Mouse (Mus musculus): Measurements from ENCODE around the gene Cacnb2.

Gene Cacnb2

DNA sequence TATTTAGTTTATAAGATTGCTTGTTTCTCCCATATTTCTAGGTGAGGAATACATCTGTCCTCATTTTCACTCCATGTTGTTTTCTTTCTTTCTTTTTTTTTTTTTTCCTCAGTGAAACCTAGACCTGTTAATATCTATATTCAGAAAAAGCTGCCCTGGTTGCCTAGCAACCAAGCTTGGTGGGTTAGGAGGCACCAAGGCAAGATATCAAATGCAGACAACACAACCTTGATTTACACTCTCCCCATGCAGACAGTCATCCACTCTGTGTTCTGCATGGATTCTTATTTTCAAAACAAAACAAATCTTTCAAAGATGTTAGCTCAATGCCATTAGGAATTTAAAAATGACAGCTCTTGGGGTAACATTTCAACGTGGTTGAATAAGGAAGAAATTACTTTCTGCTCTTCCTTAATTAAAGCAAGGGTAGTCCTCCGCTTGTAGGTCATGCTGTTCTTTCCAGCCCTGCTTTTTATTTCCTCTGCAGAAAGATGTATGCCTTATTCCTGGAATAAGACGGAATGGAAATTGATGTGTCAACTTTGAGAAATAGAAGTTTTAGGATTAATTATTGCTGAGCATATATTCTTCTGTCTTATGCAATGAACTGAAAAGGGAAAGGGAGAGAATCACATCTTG is 172.1 kb downstream of the Cacnb2 start:
- DNase-seq (ENCODE audit: low read depth, low spot score) = no peak
- Histone ChIP-seq H3K27me3 (ENCODE audit: control insufficient read depth, insufficient read depth, low read length, poor library complexity, severe bottlenecking) (no peaks in the 10 kb centered on the region), H3K36me3 (ENCODE audit: control insufficient read depth, insufficient read depth, low read length, poor library complexity, severe bottlenecking) (no peaks in the 10 kb centered on the region)

DNA sequence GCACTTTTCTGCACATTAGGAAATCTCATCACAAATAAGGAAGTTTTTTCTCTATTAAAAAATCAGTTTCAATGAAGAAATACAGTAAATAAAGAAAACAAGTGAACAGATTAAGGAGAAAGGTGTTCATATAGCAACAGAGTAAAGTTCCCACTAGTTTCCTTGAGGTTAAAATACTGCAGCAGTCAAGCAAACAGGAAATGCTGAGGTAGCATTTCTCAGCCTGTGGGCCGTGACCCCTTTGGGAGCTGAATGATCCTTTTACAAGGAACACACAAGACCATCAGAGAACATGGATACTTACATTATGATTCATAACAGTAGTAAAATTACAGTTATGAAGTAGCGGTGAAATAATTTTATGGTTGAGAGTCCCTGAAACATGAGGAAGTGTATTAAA is 185.1 kb downstream of the Cacnb2 start:
- H3K27me3 ChIP-seq (ENCODE audit: control insufficient read depth, insufficient read depth, low read length, poor library complexity, severe bottlenecking) = no peaks in the 10 kb centered on the region
- H3K36me3 ChIP-seq (ENCODE audit: control insufficient read depth, insufficient read depth, low read length, poor library complexity, severe bottlenecking) = no peaks in the 10 kb centered on the region
- no peak for DNase-seq (ENCODE audit: low read depth, low spot score)

DNA sequence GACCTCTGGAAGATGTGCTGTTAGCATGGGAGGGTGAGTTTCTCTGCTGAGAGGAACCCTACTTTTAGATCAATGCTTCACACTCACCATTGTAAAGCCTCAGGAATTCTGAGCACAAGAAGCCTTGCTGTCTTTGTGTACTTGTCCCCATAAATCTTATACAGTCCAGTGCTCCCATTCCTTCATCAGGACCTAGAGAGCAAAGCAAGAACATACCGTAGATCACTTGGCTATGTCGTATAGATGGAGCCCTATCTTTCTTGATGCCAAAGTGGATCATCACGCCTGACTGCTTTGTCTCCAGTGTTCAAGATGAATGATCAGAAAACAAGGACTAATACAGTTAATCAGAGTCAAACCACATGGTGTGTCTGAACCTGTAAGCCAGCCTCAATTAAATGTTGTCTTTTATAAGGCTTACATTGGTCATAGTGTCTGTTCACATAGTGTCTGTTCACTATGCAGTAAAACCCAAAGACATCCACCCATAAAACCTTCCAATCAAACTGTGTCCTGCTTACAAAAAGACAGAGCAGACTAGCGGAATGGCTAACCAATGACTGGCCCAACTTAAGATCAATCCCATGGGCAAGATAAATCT is 198.7 kb downstream of the Cacnb2 start:
- no peaks in the 10 kb centered on the region for H3K36me3 ChIP-seq (ENCODE audit: control insufficient read depth, insufficient read depth, low read length, poor library complexity, severe bottlenecking)
- no peak for DNase-seq (ENCODE audit: low read depth, low spot score)
- no peaks in the 10 kb centered on the region for H3K27me3 ChIP-seq (ENCODE audit: control insufficient read depth, insufficient read depth, low read length, poor library complexity, severe bottlenecking)

DNA sequence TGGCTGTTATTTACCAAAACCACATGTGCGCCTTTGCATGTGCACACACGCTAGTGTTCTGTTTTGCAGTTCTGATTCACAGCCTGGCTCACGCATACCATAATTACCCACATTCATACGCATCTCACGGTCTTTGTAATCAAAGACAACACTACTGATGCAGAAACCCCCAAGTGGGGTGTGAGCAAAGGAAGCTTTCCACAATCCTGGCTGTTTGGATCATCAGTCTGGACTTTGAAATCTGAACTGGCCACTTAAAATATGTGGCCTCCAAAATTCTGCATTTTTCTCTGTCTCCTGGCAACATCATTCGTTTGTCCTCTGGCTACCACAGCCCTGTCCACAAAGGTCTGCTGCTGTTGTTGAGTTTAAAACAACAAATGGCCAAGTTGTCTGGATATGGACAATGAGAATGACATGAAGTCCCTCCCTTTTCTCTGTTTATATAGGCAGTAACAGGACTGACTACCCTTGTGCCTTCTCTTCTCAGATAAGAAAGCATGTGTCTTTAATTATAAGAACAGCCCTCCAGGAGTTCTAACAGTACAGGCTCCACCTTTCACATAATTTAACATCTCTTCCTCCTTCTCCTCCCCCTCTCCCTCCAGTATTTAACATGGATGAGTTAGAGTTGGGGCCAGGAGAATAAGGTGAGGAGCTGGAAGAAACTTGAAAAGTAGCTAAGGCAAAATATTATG is 204.9 kb downstream of the Cacnb2 start:
- H3K36me3 ChIP-seq (ENCODE audit: control insufficient read depth, insufficient read depth, low read length, poor library complexity, severe bottlenecking) = no peaks in the 10 kb centered on the region
- no peaks in the 10 kb centered on the region for H3K27me3 ChIP-seq (ENCODE audit: control insufficient read depth, insufficient read depth, low read length, poor library complexity, severe bottlenecking)
- no peak for DNase-seq (ENCODE audit: low read depth, low spot score)

DNA sequence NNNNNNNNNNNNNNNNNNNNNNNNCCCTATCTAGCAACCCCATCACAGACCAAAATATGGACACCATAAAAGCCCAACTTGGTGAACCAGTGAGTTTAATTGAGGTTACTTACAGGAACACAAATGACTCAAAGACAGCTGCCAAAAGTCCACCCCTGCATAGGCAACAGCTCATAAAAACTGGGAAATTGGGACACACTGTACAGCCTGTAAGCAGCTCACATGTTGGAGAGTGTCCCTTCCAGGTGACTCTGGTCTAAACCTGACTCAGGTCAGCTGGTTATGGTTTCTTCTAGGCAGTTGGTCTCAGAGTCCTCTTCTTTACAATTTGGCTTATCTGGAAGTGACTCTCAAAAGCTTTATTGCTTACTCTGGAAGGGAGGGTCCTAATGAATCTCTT is 212.1 kb downstream of the Cacnb2 start:
- no peak for DNase-seq (ENCODE audit: low read depth, low spot score)
- H3K36me3 ChIP-seq (ENCODE audit: control insufficient read depth, insufficient read depth, low read length, poor library complexity, severe bottlenecking) = no peaks in the 10 kb centered on the region
- no peaks in the 10 kb centered on the region for H3K27me3 ChIP-seq (ENCODE audit: control insufficient read depth, insufficient read depth, low read length, poor library complexity, severe bottlenecking)

DNA sequence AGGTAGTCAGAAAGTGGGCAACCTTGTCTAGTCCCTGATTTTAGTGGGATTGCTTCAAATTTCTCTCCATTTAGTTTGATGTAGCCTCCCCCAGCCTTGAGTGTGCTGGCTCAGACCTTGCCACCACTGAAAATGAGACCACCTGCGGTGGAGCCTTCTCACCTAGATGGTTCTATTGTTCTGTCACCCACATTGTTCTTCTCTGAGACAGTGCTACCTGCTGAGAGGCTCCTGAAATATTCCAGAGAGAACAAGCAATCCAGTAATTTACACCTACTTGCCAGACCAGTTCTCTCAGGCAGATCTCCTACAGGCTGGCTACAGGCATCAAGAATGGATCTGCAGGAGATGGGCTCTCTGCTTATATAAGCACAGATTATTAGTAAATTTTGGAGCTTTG is 215.8 kb downstream of the Cacnb2 start:
- Histone ChIP-seq H3K27me3 (ENCODE audit: control insufficient read depth, insufficient read depth, low read length, poor library complexity, severe bottlenecking) (no peaks in the 10 kb centered on the region), H3K36me3 (ENCODE audit: control insufficient read depth, insufficient read depth, low read length, poor library complexity, severe bottlenecking) (no peaks in the 10 kb centered on the region)
- DNase-seq (ENCODE audit: low read depth, low spot score) = no peak

DNA sequence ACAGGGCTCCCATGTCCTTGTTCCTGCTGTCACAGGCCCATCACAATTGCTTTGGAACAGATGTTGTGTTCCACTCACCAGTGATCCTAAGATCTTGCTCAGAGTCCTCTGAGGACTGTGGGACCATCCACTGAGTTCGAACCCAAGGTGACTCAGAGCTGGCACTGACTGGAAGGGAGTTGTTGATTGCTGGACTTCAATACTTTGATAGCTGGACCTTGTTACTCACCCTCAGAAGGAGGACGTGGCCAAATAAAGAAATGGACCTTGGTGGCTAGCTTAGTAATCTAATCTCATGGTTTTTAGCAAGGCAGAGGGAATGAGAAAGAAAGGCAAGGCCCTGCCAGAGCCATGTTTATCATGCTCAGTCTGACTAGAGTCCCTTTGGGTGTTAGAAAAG is 218.1 kb downstream of the Cacnb2 start:
- no peak for DNase-seq (ENCODE audit: low read depth, low spot score)
- Histone ChIP-seq H3K36me3 (ENCODE audit: control insufficient read depth, insufficient read depth, low read length, poor library complexity, severe bottlenecking) (no peaks in the 10 kb centered on the region), H3K27me3 (ENCODE audit: control insufficient read depth, insufficient read depth, low read length, poor library complexity, severe bottlenecking) (no peaks in the 10 kb centered on the region)

DNA sequence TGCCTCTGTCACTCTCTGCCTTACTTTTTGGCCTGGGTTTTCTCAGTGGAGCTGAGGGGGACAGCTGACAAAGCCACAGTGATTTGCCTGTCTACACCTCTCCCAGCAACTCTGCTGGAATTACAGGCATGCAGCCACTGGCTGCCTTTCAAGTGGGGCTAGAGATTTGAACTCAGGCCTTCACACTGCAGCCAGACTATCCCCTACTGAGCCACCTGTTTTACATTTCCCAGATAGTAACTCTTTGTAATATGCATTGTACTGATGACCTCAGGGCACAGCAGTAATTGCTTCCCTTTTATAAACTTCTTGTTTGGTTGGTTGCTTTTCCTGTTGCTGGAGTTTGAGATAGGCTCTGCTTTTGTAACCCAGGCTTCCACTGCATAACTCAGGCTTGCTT is 220.2 kb downstream of the Cacnb2 start:
- Histone ChIP-seq H3K36me3 (ENCODE audit: control insufficient read depth, insufficient read depth, low read length, poor library complexity, severe bottlenecking) (no peaks in the 10 kb centered on the region), H3K27me3 (ENCODE audit: control insufficient read depth, insufficient read depth, low read length, poor library complexity, severe bottlenecking) (no peaks in the 10 kb centered on the region)
- no peak for DNase-seq (ENCODE audit: low read depth, low spot score)

DNA sequence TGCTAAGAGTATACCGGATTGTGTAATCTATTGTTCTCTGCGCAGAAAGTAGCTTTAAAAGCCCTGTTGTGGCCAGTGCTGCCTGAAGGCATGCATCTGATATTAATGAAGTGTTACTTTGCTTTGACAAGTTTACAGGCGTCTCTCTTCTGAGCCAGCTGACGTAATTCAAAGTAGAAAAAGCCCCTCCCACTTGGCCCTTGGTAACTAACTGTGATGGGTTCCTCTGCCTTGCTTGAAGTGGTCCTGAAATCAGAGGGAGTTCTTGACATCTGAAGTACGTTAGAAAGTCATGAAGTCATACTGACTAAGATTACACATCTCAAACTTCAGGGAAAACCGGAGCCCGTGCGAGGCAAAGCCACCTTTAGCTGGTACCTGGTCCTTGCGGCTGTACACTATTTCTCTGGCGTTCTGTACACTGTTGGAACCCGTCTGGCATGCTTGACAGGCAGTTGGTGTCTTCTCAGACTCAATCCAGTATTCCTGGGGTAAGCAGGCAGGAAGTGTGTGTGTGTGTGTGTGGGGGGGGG is 221.0 kb downstream of the Cacnb2 start:
- Histone ChIP-seq H3K36me3 (ENCODE audit: control insufficient read depth, insufficient read depth, low read length, poor library complexity, severe bottlenecking) (no peaks in the 10 kb centered on the region), H3K27me3 (ENCODE audit: control insufficient read depth, insufficient read depth, low read length, poor library complexity, severe bottlenecking) (no peaks in the 10 kb centered on the region)
- no peak for DNase-seq (ENCODE audit: low read depth, low spot score)

DNA sequence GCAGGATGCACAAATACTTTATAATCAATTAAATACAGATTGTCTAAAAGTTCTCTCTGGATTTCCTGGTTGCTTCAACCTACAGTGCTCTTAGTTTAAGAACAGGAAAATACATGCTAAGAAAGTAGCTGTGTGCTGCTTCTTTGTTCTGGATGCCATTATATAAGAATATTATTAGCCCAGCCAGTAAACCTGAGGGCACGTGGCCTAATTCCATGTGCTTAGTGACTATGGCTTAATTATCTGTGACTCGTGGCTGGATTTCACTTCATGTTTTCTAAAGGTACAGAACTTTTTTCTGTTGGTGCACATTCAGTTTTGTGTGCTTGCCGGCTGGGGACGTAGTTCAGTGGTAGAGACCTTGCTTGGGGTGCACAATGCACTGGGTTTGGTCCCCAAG is 222.3 kb downstream of the Cacnb2 start:
- no peaks in the 10 kb centered on the region for H3K36me3 ChIP-seq (ENCODE audit: control insufficient read depth, insufficient read depth, low read length, poor library complexity, severe bottlenecking)
- H3K27me3 ChIP-seq (ENCODE audit: control insufficient read depth, insufficient read depth, low read length, poor library complexity, severe bottlenecking) = no peaks in the 10 kb centered on the region
- DNase-seq (ENCODE audit: low read depth, low spot score) = no peak

DNA sequence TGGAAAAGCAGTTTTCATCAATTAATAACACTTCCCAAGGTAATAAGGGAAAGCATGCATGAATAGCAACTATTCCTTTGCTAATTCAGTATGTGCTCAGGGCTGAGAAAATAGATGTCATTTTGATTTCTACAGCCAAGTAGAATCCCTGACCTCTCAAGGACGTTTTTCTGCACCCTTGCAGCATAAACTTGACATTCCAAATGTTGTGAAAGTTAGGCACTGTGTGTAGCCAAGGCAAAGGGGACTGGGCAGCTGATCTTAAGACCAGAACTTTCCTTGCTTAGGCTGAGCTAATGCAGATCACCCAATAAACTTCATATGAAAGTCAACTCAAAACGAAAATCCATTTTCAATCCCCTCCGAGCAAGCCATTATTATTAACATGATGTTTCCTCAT is 226.6 kb downstream of the Cacnb2 start:
- no peak for DNase-seq (ENCODE audit: low read depth, low spot score)
- Histone ChIP-seq H3K36me3 (ENCODE audit: control insufficient read depth, insufficient read depth, low read length, poor library complexity, severe bottlenecking) (no peaks in the 10 kb centered on the region), H3K27me3 (ENCODE audit: control insufficient read depth, insufficient read depth, low read length, poor library complexity, severe bottlenecking) (no peaks in the 10 kb centered on the region)

DNA sequence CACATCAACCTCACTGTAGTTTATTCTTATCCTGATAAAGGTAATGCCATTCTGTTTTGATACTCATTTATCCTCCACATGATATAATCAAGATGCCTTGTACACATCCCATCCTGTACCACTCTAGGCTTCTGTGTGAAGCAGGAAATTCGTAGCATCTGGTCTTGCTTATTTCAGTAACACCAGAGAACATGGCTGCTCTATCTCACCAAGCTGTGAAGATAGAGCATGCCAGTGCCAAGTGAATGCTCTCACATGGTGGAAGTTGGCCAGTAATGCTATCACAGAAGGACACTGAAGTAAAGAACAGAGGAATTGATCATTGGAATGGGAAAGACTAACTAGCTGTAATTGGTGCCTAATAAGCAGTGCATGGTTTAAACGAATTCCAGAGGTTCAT is 228.4 kb downstream of the Cacnb2 start:
- DNase-seq (ENCODE audit: low read depth, low spot score) = no peak
- no peaks in the 10 kb centered on the region for H3K27me3 ChIP-seq (ENCODE audit: control insufficient read depth, insufficient read depth, low read length, poor library complexity, severe bottlenecking)
- no peaks in the 10 kb centered on the region for H3K36me3 ChIP-seq (ENCODE audit: control insufficient read depth, insufficient read depth, low read length, poor library complexity, severe bottlenecking)

DNA sequence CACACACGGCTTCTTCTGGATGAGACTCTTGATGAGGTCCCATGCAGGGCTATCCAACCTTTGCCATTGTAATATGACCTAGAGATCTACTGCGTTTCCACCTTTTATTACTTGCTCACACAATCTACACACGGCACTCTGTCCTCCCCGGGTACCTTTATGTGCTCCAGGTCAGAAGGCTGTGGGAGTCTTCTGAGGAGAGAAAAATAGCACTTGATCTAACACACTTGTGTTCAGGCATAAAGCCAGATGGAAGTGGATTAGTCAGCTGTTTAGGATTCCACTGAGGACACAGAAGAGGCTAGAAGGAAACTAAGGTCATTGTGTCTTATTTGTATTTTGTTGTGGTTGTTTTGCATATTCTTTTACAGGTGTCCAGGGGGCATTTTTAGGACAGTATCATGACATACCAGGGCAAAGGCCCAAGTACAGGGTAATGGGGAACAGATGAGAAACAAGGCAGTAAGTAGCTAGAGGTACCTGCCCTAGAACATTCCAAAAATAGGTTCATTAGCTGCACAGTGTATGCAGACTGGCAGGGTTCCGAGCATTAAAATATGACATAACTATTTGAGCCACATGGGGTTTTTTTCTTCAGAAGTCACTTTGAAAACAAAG is 231.9 kb downstream of the Cacnb2 start:
- no peaks in the 10 kb centered on the region for H3K27me3 ChIP-seq (ENCODE audit: control insufficient read depth, insufficient read depth, low read length, poor library complexity, severe bottlenecking)
- H3K36me3 ChIP-seq (ENCODE audit: control insufficient read depth, insufficient read depth, low read length, poor library complexity, severe bottlenecking) = no peaks in the 10 kb centered on the region
- DNase-seq (ENCODE audit: low read depth, low spot score) = no peak

DNA sequence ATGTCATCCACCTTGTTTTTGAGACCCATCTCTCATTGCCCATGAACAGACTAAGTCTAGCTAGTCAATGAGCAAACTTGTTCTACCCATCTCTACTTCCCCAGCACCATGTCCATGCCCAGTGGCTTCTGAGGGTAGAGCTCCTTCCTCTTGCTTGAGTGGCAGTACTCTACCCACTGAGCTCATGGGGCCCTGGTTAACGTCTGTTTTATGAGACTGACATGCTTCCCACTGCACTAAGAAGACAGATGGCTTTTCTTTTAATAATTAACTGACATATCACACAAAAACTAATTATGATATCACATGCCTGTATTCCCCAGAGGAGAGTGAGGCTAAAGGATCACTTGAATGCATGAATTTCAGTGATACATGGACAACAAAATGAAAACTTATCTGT is 238.4 kb downstream of the Cacnb2 start:
- no peak for DNase-seq (ENCODE audit: low read depth, low spot score)
- Histone ChIP-seq H3K36me3 (ENCODE audit: control insufficient read depth, insufficient read depth, low read length, poor library complexity, severe bottlenecking) (no peaks in the 10 kb centered on the region), H3K27me3 (ENCODE audit: control insufficient read depth, insufficient read depth, low read length, poor library complexity, severe bottlenecking) (no peaks in the 10 kb centered on the region)

DNA sequence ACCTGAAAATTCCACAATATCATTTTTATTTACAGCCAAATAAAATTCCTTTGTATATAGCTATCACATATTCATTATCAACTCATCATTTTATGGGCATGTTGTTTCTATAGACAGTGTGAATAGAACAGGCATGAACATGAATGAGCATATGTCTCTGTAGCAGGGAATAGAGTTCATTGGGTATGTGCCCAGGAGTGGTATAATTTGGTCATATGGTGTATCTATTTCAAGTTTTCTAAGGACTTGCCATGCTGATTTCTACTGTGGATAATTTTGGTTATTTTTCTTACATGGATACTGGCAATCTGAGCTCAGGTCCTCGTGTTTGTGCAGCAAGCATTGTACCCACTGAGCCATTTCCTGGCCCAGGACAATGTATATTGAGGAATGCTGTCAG is 243.8 kb downstream of the Cacnb2 start:
- no peaks in the 10 kb centered on the region for H3K27me3 ChIP-seq (ENCODE audit: control insufficient read depth, insufficient read depth, low read length, poor library complexity, severe bottlenecking)
- H3K36me3 ChIP-seq (ENCODE audit: control insufficient read depth, insufficient read depth, low read length, poor library complexity, severe bottlenecking) = no peaks in the 10 kb centered on the region
- no peak for DNase-seq (ENCODE audit: low read depth, low spot score)

All from splenic B cell, adult 2 months (primary cell).